Mouse (Mus musculus) limb, embryonic 14.5 days (tissue): ENCODE data around the gene Cacna1a. TPM values are rescaled to one million over a fixed set of nuclear protein-coding genes. Genes with fewer than 3 reads are reported as not detected.

Experiments
- ATAC-seq: fragments of 200-750 bp; cut with Nextera tagmentation; 2 replicates; pipeline ENCODE4 v1.8.0; 2017; ENCODE audit warnings: low read depth, moderate number of reproducible peaks, moderate TSS enrichment; ENCODE audit not compliant: low FRiP score
- DNase-seq: peaks from one replicate; pipeline ENCODE4 v3.0.0-alpha.2; 2015; ENCODE audit warnings: low spot score
- H3K27ac ChIP-seq: fragments of 300-500 bp; sonication (generic); replicated peaks from 2 replicates; pipeline ENCODE4 v1.5.1; 2014; ENCODE audit warnings: low read depth, mild to moderate bottlenecking, low read length, moderate library complexity, mixed read lengths
- H3K27me3 ChIP-seq: fragments of 300-500 bp; sonication (generic); 2 replicates; pipeline ENCODE4 v1.6.1; 2014; ENCODE audit warnings: low read length, mixed read lengths; ENCODE audit not compliant: control insufficient read depth, insufficient read depth
- H3K36me3 ChIP-seq: fragments of 300-500 bp; sonication (generic); 2 replicates; pipeline ENCODE4 v1.6.1; 2014; ENCODE audit warnings: mild to moderate bottlenecking, low read length, moderate library complexity, mixed read lengths; ENCODE audit not compliant: control insufficient read depth, insufficient read depth
- H3K4me1 ChIP-seq: fragments of 300-500 bp; sonication (generic); 2 replicates; pipeline ENCODE4 v1.6.1; 2014; ENCODE audit warnings: antibody characterized with exemption, low read length, mixed read lengths; ENCODE audit not compliant: control insufficient read depth, insufficient read depth
- H3K4me2 ChIP-seq: fragments of 300-500 bp; sonication (generic); replicated peaks from 2 replicates; pipeline ENCODE4 v1.6.1; 2014; ENCODE audit warnings: low read depth, mild to moderate bottlenecking, low read length, moderate library complexity; ENCODE audit not compliant: severe bottlenecking
- H3K4me3 ChIP-seq: fragments of 300-500 bp; sonication (generic); replicated peaks from 2 replicates; pipeline ENCODE4 v1.5.1; 2014; ENCODE audit warnings: low read length
- H3K9ac ChIP-seq: fragments of 300-500 bp; sonication (generic); 2 replicates; pipeline ENCODE4 v1.6.1; 2014; ENCODE audit warnings: mild to moderate bottlenecking, low read depth, low read length, moderate library complexity; ENCODE audit not compliant: severe bottlenecking
- H3K9me3 ChIP-seq: fragments of 300-500 bp; sonication (generic); 2 replicates; pipeline ENCODE4 v1.6.1; 2016; ENCODE audit warnings: low read length; ENCODE audit not compliant: control insufficient read depth
- POLR2A ChIP-seq: fragments of 200-500 bp; IDR thresholded peaks from 2 replicates; pipeline ENCODE4 v1.8.0; 2012; ENCODE audit warnings: inconsistent platforms, mild to moderate bottlenecking, moderate library complexity, borderline replicate concordance; ENCODE audit not compliant: insufficient read depth, insufficient read length; ENCODE audit errors: extremely low read depth
- WGBS: fragments of 180-500 bp; shearing (Covaris S2); extraction: QIAGEN DNeasy Blood & Tissue Kit; methylation state at CpG from one replicate; pipeline ENCODE4 v1.1.7; 2014; 5-methylcytosine and 5-hydroxymethylcytosine counted together
- polyA plus RNA-seq, 2 experiments: library from polyadenylated mRNA; depleted of rRNA in 1 of 2; stranded (reverse) in 1 of 2; unstranded in 1 of 2; fragments of >200 nt; fragmentation: Nextera tagmentation in 1 of 2; extraction: Ambion mirVana in 1 of 2; gene quantifications; 2 replicates each; pipeline versions ENCODE4 v1.2.1 to v1.2.3; 2012 to 2014

Gene Cacna1a
- polyA plus RNA-seq, 2 experiments: 6.8 to 24.3 TPM

- 77% methylated on average over 1 of the region's 1 CpGs for WGBS
- no peak overlapping the region for H3K27ac ChIP-seq
- H3K4me1 ChIP-seq: peaks cover 57% of the 10 kb centered on the region
- H3K4me3 ChIP-seq: no peak overlapping the region
- H3K36me3 ChIP-seq: no peaks in the 10 kb centered on the region
- no peaks in the 10 kb centered on the region for H3K9me3 ChIP-seq
- no peaks in the 10 kb centered on the region for H3K27me3 ChIP-seq
- no peak for ATAC-seq
- H3K9ac ChIP-seq: no peak overlapping the region
- no peak for DNase-seq
- TF ChIP-seq POLR2A: no peak
- H3K4me2 ChIP-seq: no peak overlapping the region
Observed at GRCm38 (mm10) chr8:84658951-84659350, 270.7 kb downstream of the Cacna1a start.

GRCm38 (mm10) chr8:84659936-84660818 lies 271.9 kb downstream of the Cacna1a start:
- peak; percentile 52; the same call in 1 of the 2 replicates for TF ChIP-seq POLR2A
- H3K9me3 ChIP-seq: no peaks in the 10 kb centered on the region
- 2% methylated on average over 33 of the region's 33 CpGs for WGBS
- no peaks in the 10 kb centered on the region for H3K27me3 ChIP-seq
- no peaks in the 10 kb centered on the region for H3K36me3 ChIP-seq
- DNase-seq: peak; percentile 66
- H3K4me2 ChIP-seq: peak overlapping the region; percentile 81
- H3K4me3 ChIP-seq: peak overlapping the region; percentile 66
- ATAC-seq: no peak
- H3K4me1 ChIP-seq: peaks cover 51% of the 10 kb centered on the region
- peak overlapping the region; percentile 91 for H3K27ac ChIP-seq
- H3K9ac ChIP-seq: peak overlapping the region; percentile 89

GRCm38 (mm10) chr8:84660819-84661457 lies 272.7 kb downstream of the Cacna1a start:
- no peak for TF ChIP-seq POLR2A
- no peaks in the 10 kb centered on the region for H3K27me3 ChIP-seq
- peak overlapping the region; percentile 66 for H3K4me3 ChIP-seq
- peak overlapping the region; percentile 91 for H3K27ac ChIP-seq
- 1% methylated on average over 20 of the region's 20 CpGs for WGBS
- H3K4me1 ChIP-seq: peaks cover 46% of the 10 kb centered on the region
- H3K4me2 ChIP-seq: peak overlapping the region; percentile 81
- no peaks in the 10 kb centered on the region for H3K36me3 ChIP-seq
- ATAC-seq: no peak
- peak; percentile 37 for DNase-seq
- peak overlapping the region; percentile 89 for H3K9ac ChIP-seq
- no peaks in the 10 kb centered on the region for H3K9me3 ChIP-seq

- no peak for TF ChIP-seq POLR2A
- Histone ChIP-seq H3K9ac (peak overlapping the region; percentile 89), H3K4me2 (peak overlapping the region; percentile 81), H3K27ac (peak overlapping the region; percentile 91), H3K9me3 (no peaks in the 10 kb centered on the region), H3K4me3 (peak overlapping the region; percentile 66), H3K4me1 (peaks cover 45% of the 10 kb centered on the region), H3K27me3 (no peaks in the 10 kb centered on the region), H3K36me3 (no peaks in the 10 kb centered on the region)
- DNase-seq: peak; percentile 54
- no peak for ATAC-seq
- under 1% methylated on average over 24 of the region's 24 CpGs for WGBS
Observed at GRCm38 (mm10) chr8:84661458-84661871, 273.2 kb downstream of the Cacna1a start.

GRCm38 (mm10) chr8:84661961-84662571 lies 273.8 kb downstream of the Cacna1a start:
- Histone ChIP-seq H3K27ac (peak overlapping the region; percentile 91), H3K4me1 (peaks cover 39% of the 10 kb centered on the region), H3K4me2 (peak overlapping the region; percentile 81), H3K36me3 (no peaks in the 10 kb centered on the region), H3K9me3 (no peaks in the 10 kb centered on the region), H3K4me3 (peak overlapping the region; percentile 66), H3K27me3 (no peaks in the 10 kb centered on the region), H3K9ac (peak overlapping the region; percentile 89)
- WGBS: under 1% methylated on average over 61 of the region's 61 CpGs
- no peak for ATAC-seq
- no peak for DNase-seq
- TF ChIP-seq POLR2A: 0 out of 2 replicates have a peak, but pooled peaks have one; percentile 10
